Mouse (Mus musculus) embryonic facial prominence, embryonic 12.5 days (tissue): ENCODE measurements around the gene Hpf1. TPM values are rescaled to one million over a fixed set of nuclear protein-coding genes. Genes with fewer than 3 reads are reported as not detected.

Source experiments
- ATAC-seq: fragments of 200-750 bp; cut with Nextera tagmentation; 2 replicates; pipeline ENCODE4 v1.8.0; 2017; ENCODE audit not compliant: insufficient number of reproducible peaks, insufficient read depth, low FRiP score, low TSS enrichment
- H3K27ac ChIP-seq: fragments of 300-500 bp; sonication (generic); 2 replicates; pipeline ENCODE4 v1.5.1; 2016; ENCODE audit warnings: mild to moderate bottlenecking
- H3K27me3 ChIP-seq: fragments of 300-500 bp; sonication (generic); 2 replicates; pipeline ENCODE4 v1.6.1; 2016; ENCODE audit warnings: mild to moderate bottlenecking, moderate library complexity
- H3K36me3 ChIP-seq: fragments of 300-500 bp; sonication (generic); 2 replicates; pipeline ENCODE4 v1.6.1; 2016; ENCODE audit warnings: mild to moderate bottlenecking
- H3K4me1 ChIP-seq: fragments of 300-500 bp; sonication (generic); 2 replicates; pipeline ENCODE4 v1.6.1; 2016
- H3K4me2 ChIP-seq: fragments of 300-500 bp; sonication (generic); replicated peaks from 2 replicates; pipeline ENCODE4 v1.6.1; 2016; ENCODE audit warnings: mild to moderate bottlenecking, moderate library complexity
- H3K4me3 ChIP-seq: fragments of 300-500 bp; sonication (generic); 2 replicates; pipeline ENCODE4 v1.5.1; 2016; ENCODE audit warnings: mild to moderate bottlenecking
- H3K9ac ChIP-seq: fragments of 300-500 bp; sonication (generic); 2 replicates; pipeline ENCODE4 v1.6.1; 2016; ENCODE audit warnings: mild to moderate bottlenecking, moderate library complexity
- H3K9me3 ChIP-seq: fragments of 300-500 bp; sonication (generic); 2 replicates; pipeline ENCODE4 v1.6.1; 2016; ENCODE audit warnings: mild to moderate bottlenecking, moderate library complexity
- WGBS: fragments of 180-500 bp; shearing (Covaris S2); methylation state at CpG from one replicate; pipeline ENCODE4 v1.1.7; 2016; 5-methylcytosine and 5-hydroxymethylcytosine counted together
- polyA plus RNA-seq: library from polyadenylated mRNA; unstranded; fragments of >200 nt; fragmentation: Nextera tagmentation; extraction: Ambion mirVana; gene quantifications from 2 replicates; pipeline ENCODE4 v1.2.1, GENCODE M21; 2016

Gene Hpf1
- polyA plus RNA-seq: 107 and 121 TPM in 2 replicates

DNA sequence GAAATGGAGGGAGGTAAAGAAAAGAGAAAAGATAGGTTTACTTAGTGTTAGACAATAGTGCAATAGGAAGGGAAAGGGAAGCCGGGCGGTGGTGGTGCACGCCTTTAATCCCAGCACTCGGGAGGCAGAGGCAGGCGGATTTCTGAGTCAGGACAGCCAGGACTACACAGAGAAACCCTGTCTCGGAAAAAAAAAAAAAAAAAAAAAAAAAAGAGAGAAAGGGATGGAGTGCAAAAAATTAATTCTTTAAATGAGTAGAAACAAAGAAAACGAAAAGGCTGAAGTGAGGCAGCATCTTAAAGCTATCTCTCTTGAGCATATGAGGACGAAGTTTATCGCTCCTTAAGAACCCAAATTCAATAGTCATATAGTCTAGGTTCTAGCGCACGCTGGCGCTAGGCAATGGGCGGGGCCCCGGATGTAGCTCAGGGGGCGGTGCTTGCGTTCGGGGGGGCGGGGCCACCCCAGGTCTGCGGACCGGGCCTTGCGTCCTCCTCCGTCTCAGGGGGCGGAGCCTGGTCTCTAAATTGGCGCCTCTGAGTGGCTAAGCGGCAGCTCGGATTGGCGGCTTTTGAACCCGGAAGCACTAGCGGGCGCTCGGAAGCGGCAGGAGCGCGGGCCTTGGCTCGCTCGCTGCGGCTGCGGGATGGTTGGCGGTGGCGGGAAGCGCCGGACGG, at the start of gene Hpf1:
Gene Hpf1 (plus strand): TSS at position 576 of the 677 bp plus-strand sequence.
- peak within 1 kb of the TSS; percentile 63 for H3K4me2 ChIP-seq
- H3K4me1 ChIP-seq: peaks cover 10% of the 10 kb centered on the region
- peak within 1 kb of the TSS; percentile 62 for H3K9ac ChIP-seq

DNA sequence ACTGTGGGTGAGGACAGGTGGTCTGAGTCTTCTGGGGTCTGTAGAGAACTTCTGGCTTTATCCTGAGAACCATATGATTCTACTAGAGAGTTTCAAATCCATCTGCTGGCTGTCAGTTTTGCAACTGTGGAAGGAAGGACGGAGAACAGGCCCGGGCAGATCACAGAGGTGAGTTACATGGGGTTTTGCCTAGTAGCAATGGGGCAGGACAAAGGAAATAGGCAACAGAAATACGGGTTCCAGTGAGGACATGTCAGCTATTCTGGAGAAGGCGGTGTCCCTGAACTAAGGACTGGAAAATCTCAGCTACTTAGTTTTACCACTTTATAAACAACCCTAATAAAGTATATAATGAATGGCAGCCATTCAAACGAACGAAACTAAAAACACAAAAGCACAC, 47.8 kb upstream of the Hpf1 start:
- Histone ChIP-seq H3K27ac (no peak overlapping the region), H3K4me3 (no peak overlapping the region), H3K4me1 (no peaks in the 10 kb centered on the region), H3K27me3 (no peaks in the 10 kb centered on the region), H3K4me2 (no peak overlapping the region), H3K36me3 (no peaks in the 10 kb centered on the region), H3K9me3 (no peaks in the 10 kb centered on the region), H3K9ac (no peak overlapping the region)
- WGBS: 78% methylated on average over 6 of the region's 6 CpGs
- no peak for ATAC-seq

More for the DNA sequence above, at the start of gene Hpf1:
- WGBS: 6% methylated on average over 43 of the region's 43 CpGs
- H3K27me3 ChIP-seq: no peaks in the 10 kb centered on the region
- H3K4me3 ChIP-seq: peak within 1 kb of the TSS; percentile 86
- 0 out of 2 replicates have a peak, but pooled peaks cover 5% of the 10 kb centered on the region for H3K36me3 ChIP-seq
- ATAC-seq: peak; percentile 96
- H3K9me3 ChIP-seq: no peaks in the 10 kb centered on the region
- no peak within 1 kb of the TSS for H3K27ac ChIP-seq

DNA sequence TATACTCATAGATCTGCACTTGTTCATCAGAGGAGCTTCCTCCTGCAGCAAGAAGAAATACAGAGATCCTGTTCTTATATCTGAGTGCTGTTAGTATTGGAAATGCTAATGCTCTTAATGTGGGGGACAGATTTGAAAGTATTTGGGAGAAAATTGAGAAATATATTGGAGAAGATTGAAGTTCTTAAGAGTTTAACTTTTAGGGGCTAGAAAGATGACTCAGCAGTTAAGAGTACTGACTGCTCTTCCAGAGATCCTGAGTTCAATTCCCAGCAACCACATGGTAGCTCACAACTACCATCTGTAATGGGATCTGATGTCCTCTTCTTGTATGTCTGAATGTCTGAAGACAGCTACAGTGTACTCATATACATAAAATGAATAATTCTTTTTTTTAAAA, 32.7 kb upstream of the Hpf1 start:
- Histone ChIP-seq H3K27me3 (no peaks in the 10 kb centered on the region), H3K4me1 (no peaks in the 10 kb centered on the region), H3K4me2 (no peak overlapping the region), H3K27ac (no peak overlapping the region), H3K9ac (no peak overlapping the region), H3K36me3 (no peaks in the 10 kb centered on the region), H3K4me3 (no peak overlapping the region), H3K9me3 (no peaks in the 10 kb centered on the region)
- ATAC-seq: no peak

DNA sequence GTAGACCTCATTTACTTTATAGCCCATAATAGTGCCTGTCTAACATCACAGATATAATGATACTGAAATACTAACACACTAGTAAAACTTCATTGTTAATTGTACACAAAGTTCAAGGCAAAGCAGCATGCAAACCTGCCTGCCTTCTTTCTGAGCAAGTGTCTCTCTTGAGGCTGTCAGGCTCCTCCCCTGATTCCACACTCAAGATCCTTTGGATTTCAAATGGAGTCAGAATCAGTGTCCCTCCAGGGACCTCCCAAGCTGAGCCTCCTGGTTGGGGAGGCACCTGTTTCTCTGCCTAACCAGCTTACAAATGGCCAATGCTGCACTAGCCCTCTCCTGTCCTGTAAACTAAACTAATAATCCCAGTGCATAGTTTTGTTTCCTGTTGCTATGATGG, 32.1 kb upstream of the Hpf1 start:
- Histone ChIP-seq H3K4me2 (no peak overlapping the region), H3K27ac (no peak overlapping the region), H3K4me1 (no peaks in the 10 kb centered on the region), H3K4me3 (no peak overlapping the region), H3K36me3 (no peaks in the 10 kb centered on the region), H3K9ac (no peak overlapping the region), H3K27me3 (no peaks in the 10 kb centered on the region), H3K9me3 (no peaks in the 10 kb centered on the region)
- no peak for ATAC-seq

DNA sequence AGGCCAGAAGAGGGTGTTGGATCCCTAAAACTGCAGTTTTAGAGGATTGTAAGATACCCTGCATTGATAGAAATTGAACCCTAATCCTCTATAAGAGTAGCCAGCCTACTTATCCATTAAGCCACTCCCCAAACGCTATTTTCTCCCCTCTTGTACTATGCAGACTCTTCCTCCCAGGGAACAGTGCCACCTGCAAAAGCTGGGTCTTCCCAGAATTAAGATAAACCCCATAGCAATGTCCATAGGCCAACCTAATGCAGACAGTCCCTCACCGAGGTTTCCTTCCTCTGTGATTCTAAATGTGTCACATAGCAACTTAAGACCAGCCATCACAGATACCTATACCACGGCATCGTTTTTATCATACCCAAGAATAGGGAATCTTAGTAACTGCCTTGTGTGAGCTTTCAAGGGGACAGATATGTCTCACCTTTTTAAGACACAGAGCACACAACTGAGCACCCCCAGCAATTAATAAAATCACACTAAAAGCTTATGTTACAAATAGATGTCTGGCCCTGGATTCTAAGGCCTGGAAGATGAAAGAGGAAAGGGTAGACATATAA, 31.2 kb upstream of the Hpf1 start:
- Histone ChIP-seq H3K4me2 (no peak overlapping the region), H3K9ac (no peak overlapping the region), H3K4me3 (no peak overlapping the region), H3K36me3 (no peaks in the 10 kb centered on the region), H3K4me1 (no peaks in the 10 kb centered on the region), H3K27ac (no peak overlapping the region), H3K9me3 (no peaks in the 10 kb centered on the region), H3K27me3 (no peaks in the 10 kb centered on the region)
- WGBS: 71% methylated on average over 4 of the region's 4 CpGs
- ATAC-seq: no peak

DNA sequence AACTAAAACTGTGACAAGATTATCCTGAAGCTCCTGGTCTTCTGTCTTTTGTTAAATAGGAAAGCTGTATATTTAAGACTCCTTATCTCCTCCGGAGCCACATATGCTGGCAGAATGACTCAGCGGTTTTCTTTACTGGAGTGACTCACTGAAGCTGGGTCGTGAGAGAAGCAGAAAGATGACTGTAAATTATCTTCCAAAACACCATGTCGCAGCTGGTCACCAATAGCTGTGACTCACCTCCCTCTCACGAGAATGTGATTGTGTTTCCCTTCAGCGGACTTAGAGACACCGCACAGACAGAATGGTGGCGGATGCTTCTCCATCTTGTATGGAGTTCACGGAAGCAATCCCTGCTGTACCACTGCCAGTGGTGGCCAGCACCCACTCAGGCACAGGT, 30.6 kb upstream of the Hpf1 start:
- H3K4me2 ChIP-seq: no peak overlapping the region
- WGBS: 82% methylated on average over 9 of the region's 9 CpGs
- no peaks in the 10 kb centered on the region for H3K4me1 ChIP-seq
- H3K9me3 ChIP-seq: no peaks in the 10 kb centered on the region
- no peak overlapping the region for H3K27ac ChIP-seq
- no peaks in the 10 kb centered on the region for H3K27me3 ChIP-seq
- no peak for ATAC-seq
- H3K9ac ChIP-seq: no peak overlapping the region
- H3K4me3 ChIP-seq: no peak overlapping the region
- H3K36me3 ChIP-seq: no peaks in the 10 kb centered on the region

DNA sequence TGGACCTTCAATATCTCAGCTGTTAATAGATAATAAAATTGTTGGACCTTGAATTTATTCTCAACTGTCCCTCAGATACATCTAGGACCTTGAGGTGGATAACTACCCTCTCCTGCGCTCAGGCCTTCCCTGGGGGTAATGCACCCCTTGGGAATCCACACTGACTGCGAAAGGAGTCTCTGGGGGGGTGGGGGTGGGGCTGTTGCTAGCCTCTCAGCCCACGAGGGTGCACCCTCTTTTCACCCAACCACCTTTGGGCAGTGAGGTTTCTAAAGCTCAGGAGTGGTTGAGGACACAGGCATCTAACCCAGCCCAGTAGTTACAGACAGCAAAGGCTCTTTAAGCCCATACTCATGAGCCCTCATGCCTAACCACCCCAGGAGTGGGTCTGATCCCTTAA, 29.5 kb upstream of the Hpf1 start:
- no peak overlapping the region for H3K4me3 ChIP-seq
- H3K36me3 ChIP-seq: no peaks in the 10 kb centered on the region
- 73% methylated on average over 3 of the region's 3 CpGs for WGBS
- H3K27ac ChIP-seq: no peak overlapping the region
- H3K9ac ChIP-seq: no peak overlapping the region
- H3K4me1 ChIP-seq: no peaks in the 10 kb centered on the region
- no peak overlapping the region for H3K4me2 ChIP-seq
- H3K9me3 ChIP-seq: no peaks in the 10 kb centered on the region
- ATAC-seq: no peak
- no peaks in the 10 kb centered on the region for H3K27me3 ChIP-seq

DNA sequence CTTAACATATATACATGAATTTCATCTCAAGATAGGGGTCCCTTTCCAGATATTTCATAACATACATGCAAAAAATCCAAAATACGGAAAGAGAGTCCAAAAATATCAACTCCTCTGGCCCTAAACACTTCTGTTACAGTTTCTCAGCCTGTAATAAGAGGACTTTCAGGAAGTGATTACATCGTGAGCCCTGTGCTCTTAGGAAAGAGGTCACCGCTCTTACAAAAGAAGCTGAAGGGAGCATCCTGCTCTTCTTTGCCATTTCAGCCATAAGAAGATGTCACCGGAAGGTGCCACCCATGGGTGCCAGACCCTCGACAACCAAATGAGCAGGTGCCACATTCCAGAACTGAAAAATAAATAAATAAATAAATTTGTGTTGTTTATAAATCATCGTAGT, 28.4 kb upstream of the Hpf1 start:
- no peaks in the 10 kb centered on the region for H3K4me1 ChIP-seq
- no peak overlapping the region for H3K4me2 ChIP-seq
- WGBS: 84% methylated on average over 6 of the region's 6 CpGs
- H3K4me3 ChIP-seq: no peak overlapping the region
- H3K27me3 ChIP-seq: no peaks in the 10 kb centered on the region
- H3K9me3 ChIP-seq: no peaks in the 10 kb centered on the region
- no peak overlapping the region for H3K9ac ChIP-seq
- no peak for ATAC-seq
- H3K27ac ChIP-seq: no peak overlapping the region
- H3K36me3 ChIP-seq: no peaks in the 10 kb centered on the region

DNA sequence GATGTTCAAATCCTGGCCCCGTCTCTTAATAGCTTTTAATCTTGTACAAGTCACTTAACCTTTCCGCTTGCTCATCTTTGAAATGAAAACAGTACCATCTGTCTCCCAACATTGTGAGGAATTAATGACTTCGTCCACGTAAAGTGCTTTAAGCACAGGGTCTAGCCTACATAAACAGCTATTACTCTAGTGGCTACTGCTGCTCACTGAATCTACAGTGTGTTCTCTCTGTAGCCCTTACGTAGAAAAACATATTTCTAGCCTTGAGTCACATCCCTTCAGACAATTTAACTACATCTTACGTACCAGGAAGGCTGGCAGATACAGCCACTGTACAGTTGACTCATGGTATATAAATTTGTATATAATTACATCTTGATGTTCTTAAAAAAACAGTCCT, 25.3 kb upstream of the Hpf1 start:
- Histone ChIP-seq H3K27me3 (no peaks in the 10 kb centered on the region), H3K9me3 (no peaks in the 10 kb centered on the region), H3K4me3 (no peak overlapping the region), H3K4me1 (no peaks in the 10 kb centered on the region), H3K9ac (no peak overlapping the region), H3K4me2 (no peak overlapping the region), H3K27ac (no peak overlapping the region), H3K36me3 (no peaks in the 10 kb centered on the region)
- WGBS: 79% methylated on average over 6 of the region's 6 CpGs
- ATAC-seq: no peak

DNA sequence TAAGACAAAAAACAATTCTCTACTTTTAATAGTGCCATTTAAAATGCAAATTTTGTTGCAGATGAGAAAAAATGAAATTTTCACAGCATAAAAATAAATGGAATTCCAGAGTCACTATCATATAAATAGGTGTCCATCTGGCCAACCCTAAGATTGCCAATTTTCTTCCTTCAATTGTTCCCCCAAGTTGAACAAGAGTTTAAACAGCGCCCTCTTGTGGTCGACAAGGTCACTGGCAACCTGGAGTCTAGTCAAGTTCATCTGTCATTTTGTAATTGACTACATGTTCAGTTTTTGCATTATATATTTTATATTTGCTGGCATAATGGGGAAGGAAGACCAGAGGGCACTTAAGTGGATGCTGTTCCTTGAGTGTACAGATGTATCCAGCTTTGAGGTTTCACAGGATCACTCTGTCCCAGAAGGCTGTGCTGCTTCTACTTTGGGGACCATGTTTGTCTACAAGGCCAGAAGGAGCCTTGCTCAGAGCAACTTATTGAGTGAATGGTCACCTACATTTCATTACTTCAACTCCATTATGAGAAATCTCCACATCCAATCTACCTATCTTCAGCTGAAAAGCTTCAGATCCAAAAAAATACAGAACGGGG, 24.6 kb upstream of the Hpf1 start:
- 33% methylated on average over 3 of the region's 3 CpGs for WGBS
- Histone ChIP-seq H3K4me2 (no peak overlapping the region), H3K4me1 (no peaks in the 10 kb centered on the region), H3K27ac (no peak overlapping the region), H3K9ac (no peak overlapping the region), H3K9me3 (no peaks in the 10 kb centered on the region), H3K36me3 (no peaks in the 10 kb centered on the region), H3K27me3 (no peaks in the 10 kb centered on the region), H3K4me3 (no peak overlapping the region)
- no peak for ATAC-seq

DNA sequence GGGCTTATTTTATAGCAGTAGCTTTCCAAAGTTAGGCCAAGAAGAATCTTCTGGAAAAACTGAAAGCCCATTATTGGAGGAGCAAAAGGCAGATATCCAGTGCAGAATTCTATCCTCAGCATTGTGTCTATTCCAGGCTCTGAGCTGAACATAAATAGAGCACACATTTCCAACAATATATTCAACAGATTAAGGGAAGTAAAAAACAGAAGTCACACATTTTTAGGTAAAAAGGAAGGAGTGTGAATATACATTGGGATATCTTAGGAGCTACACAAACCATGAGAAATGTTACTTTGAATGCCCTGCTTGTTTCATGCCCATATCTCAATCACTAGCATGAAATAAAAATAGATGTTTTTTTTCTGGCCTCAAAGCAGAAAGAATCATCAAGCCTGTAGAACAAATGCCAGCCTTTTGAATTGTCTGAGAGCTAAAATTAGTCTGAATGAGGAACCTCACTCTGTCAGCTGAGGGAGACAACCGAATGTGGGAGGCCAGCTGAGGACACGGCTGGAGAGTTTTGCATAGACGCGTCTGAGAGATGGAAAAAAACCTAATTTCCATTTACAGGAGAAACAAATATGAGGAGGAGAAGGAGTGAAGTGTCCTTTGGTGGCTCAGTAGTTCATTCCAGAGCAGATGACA, 22.6 kb upstream of the Hpf1 start:
- 83% methylated on average over 4 of the region's 4 CpGs for WGBS
- Histone ChIP-seq H3K36me3 (no peaks in the 10 kb centered on the region), H3K4me1 (no peaks in the 10 kb centered on the region), H3K27ac (no peak overlapping the region), H3K4me2 (no peak overlapping the region), H3K27me3 (no peaks in the 10 kb centered on the region), H3K9ac (no peak overlapping the region), H3K4me3 (no peak overlapping the region), H3K9me3 (no peaks in the 10 kb centered on the region)
- no peak for ATAC-seq
